In the genomic region with DNA sequence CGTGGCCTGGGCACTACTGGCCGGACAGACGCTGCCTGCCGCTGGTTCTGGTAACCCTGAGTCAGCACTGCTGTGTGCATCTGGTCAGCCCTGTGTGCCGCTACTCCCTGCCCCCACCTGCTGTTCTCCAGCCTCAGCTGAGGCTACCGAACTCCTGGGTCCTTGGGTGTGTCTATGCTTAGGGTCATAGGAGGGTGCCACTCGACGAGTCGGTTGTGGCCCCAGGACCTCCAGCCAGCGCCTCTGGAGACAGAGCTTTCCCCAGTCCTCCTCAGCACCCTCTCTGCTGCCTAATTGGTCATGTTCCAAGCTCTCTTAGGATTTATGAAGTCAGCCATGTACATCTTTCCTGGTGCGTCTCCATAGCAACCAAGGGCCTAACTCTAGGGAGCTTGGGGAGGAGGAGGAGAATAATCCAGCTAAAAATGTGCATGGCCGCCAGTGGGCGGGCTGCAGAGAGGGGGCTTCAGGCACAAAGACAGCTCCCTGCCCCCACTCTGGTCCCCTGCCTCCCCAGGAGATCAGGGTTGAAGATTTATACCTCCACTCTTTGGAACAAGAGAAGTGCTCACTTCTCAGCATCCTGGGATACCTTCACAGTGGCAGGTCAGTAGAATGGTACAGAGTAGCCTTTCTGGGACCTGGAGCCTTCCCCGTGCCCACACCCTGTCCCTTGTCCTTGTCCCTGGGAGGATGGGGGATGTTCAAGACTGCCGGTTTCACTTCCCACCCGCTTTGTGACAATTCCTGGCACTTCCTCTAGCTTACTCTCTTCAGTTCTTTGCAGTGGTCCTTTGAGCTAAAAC, we compare ENCODE assay signal across 9 mouse cellular contexts. TPM values are rescaled to one million over a fixed set of nuclear protein-coding genes. Genes with fewer than 3 reads are reported as not detected.
DNase-seq lines count a peak whose midpoint lies in the region; ATAC-seq and TF ChIP-seq lines count a peak whose summit lies in the region.
"Had no signal": no experiment of that assay in that cellular context is flagged by ENCODE, and none has a peak within 500 bp of the region (broad histone marks: within the 10 kb centered on the region; RNA-seq: fewer than 3 reads in every experiment).

No protein-coding gene starts in this region.

- H3K27ac ChIP-seq in bone marrow macrophage, adult 2 months (ENCODE audit: insufficient read depth, low read depth, low read length) = peak overlapping the region; percentile 98
- H3K27ac ChIP-seq in gastrocnemius, adult 2 months = peak overlapping the region; percentile 93

- H3K4me3 ChIP-seq in bone marrow macrophage, adult 2 months (ENCODE audit: insufficient read depth, low read length) = peak overlapping the region; percentile 22
- peak overlapping the region; percentile 43 for H3K4me3 ChIP-seq in gastrocnemius, adult 2 months

- TF ChIP-seq CTCF in bone marrow macrophage, adult 2 months (IDR thresholded peaks at IDR 0.05; ENCODE audit: low read depth, low read length) = no peak
- no peak for TF ChIP-seq CTCF in gastrocnemius, adult 2 months (IDR thresholded peaks at IDR 0.05)

- ATAC-seq in megakaryocyte, adult 5-6 weeks (ENCODE audit: poor library complexity, severe bottlenecking) = peak; percentile 80

- intact Hi-C loops in gastrocnemius, adult 2 months (cut with DNase I) = no loop called here

- no peak for TF ChIP-seq POLR2A in bone marrow macrophage, adult 2 months (IDR thresholded peaks at IDR 0.05; ENCODE audit: borderline replicate concordance, low read depth, low read length)

- peak; percentile 41 to 72 for DNase-seq in adrenal gland, adult (ENCODE audit: inconsistent age in 2 of 2, low spot score in 1 of 2)
- no peak for DNase-seq in adrenal gland, postnatal 14 days
- DNase-seq in gastrocnemius, adult 2 months = peak; percentile 83
- peak; percentile 43 to 77 for DNase-seq in layer of hippocampus, adult 18-20 months (ENCODE audit: low spot score in 2 of 2)
- peak; percentile 43 for DNase-seq in right cerebral cortex, postnatal 4 days
- DNase-seq in urinary bladder, adult 2 months (ENCODE audit: low spot score) = no peak

- peaks cover 47% of the 10 kb centered on the region for H3K4me1 ChIP-seq in bone marrow macrophage, adult 2 months (ENCODE audit: control insufficient read depth, insufficient read depth, low read length)

RNA-seq across cellular contexts. Expression of a gene that starts 49.0 kb away (rescaled TPM):
- not detected in 2 replicates for total RNA-seq in adrenal gland, postnatal 14 days (2021)
- polyA plus RNA-seq in bone marrow macrophage, adult 2 months (2012; ENCODE audit: insufficient read depth, insufficient read length, missing spikeins) = not detected in 2 replicates
- not detected for total RNA-seq in gastrocnemius, adult 2 months (2021)
- total RNA-seq in layer of hippocampus, adult 18-20 months (2021) = not detected
- total RNA-seq in megakaryocyte, adult 5-6 weeks (2015) = not detected in 2 replicates
- not detected in 2 replicates for total RNA-seq in megakaryocyte, adult 5-6 weeks (2017)
- polyA plus RNA-seq in urinary bladder, adult 2 months (2012; rRNA removed) = not detected in 2 replicates
- total RNA-seq: gastrocnemius, postnatal 36 days had no signal

Comparison
In these comparisons a context has a peak if more than half of its experiments do, and no peak if none do; other contexts are left out.
1. DNase-seq: peak in adrenal gland, adult (2 of 2), gastrocnemius, adult 2 months (single experiment), layer of hippocampus, adult 18-20 months (2 of 2) and right cerebral cortex, postnatal 4 days (single experiment); none in adrenal gland, postnatal 14 days (single experiment) and urinary bladder, adult 2 months (single experiment).